Mouse (Mus musculus) heart, embryonic 16.5 days (tissue): ENCODE data around the gene Mterf2. TPM values are rescaled to one million over a fixed set of nuclear protein-coding genes. Genes with fewer than 3 reads are reported as not detected.

Experiments used
- ATAC-seq: fragments of 200-750 bp; cut with Nextera tagmentation; replicated peaks from 2 replicates; pipeline ENCODE4 v1.8.0; 2017; ENCODE audit warnings: moderate number of reproducible peaks; ENCODE audit not compliant: insufficient read depth, low FRiP score; ENCODE audit errors: extremely low read depth
- H3K27ac ChIP-seq: fragments of 300-500 bp; sonication (generic); 2 replicates; pipeline ENCODE4 v1.5.1; 2014; ENCODE audit warnings: mild to moderate bottlenecking, low read length, control low read depth, moderate library complexity
- H3K27me3 ChIP-seq: fragments of 300-500 bp; sonication (generic); 2 replicates; pipeline ENCODE4 v1.6.1; 2014; ENCODE audit warnings: low read length, mixed read lengths; ENCODE audit not compliant: control insufficient read depth, insufficient read depth
- H3K36me3 ChIP-seq: fragments of 300-500 bp; sonication (generic); 2 replicates; pipeline ENCODE4 v1.6.1; 2014; ENCODE audit not compliant: control insufficient read depth, insufficient read depth
- H3K4me1 ChIP-seq: fragments of 300-500 bp; sonication (generic); 2 replicates; pipeline ENCODE4 v1.6.1; 2014; ENCODE audit warnings: low read length, mixed read lengths; ENCODE audit not compliant: control insufficient read depth, insufficient read depth
- H3K4me2 ChIP-seq: fragments of 300-500 bp; sonication (generic); 2 replicates; pipeline ENCODE4 v1.6.1; 2014; ENCODE audit warnings: low read depth, mild to moderate bottlenecking, control low read depth, low read length
- H3K4me3 ChIP-seq: fragments of 300-500 bp; sonication (generic); 2 replicates; pipeline ENCODE4 v1.5.1; 2014; ENCODE audit warnings: mild to moderate bottlenecking, control low read depth, low read length
- H3K9ac ChIP-seq: fragments of 300-500 bp; sonication (generic); 2 replicates; pipeline ENCODE4 v1.6.1; 2014; ENCODE audit warnings: low read length, control low read depth
- H3K9me3 ChIP-seq: fragments of 300-500 bp; sonication (generic); replicated peaks from 2 replicates; pipeline ENCODE4 v1.6.1; 2016; ENCODE audit warnings: low read length; ENCODE audit not compliant: control insufficient read depth
- WGBS: fragments of 180-500 bp; shearing (Covaris S2); extraction: QIAGEN DNeasy Blood & Tissue Kit; methylation state at CpG from one replicate; pipeline ENCODE4 v1.1.7; 2014; 5-methylcytosine and 5-hydroxymethylcytosine counted together
- polyA plus RNA-seq: library from polyadenylated mRNA; unstranded; fragments of >200 nt; fragmentation: Nextera tagmentation; extraction: Ambion mirVana; gene quantifications from 2 replicates; pipeline ENCODE4 v1.2.1, GENCODE M21; 2015

Gene Mterf2
- polyA plus RNA-seq, 1 experiment from 2014 or later, result 15.0 TPM

GRCm38 (mm10) chr10:85149226-85149625 lies 21.4 kb upstream of the Mterf2 start:
- H3K36me3 ChIP-seq, result peaks cover 16% of the 10 kb centered on the region
- no peaks in the 10 kb centered on the region for H3K4me1 ChIP-seq
- no peak overlapping the region for H3K4me3 ChIP-seq
- no peaks in the 10 kb centered on the region for H3K27me3 ChIP-seq
- 85% methylated on average over 5 of the region's 5 CpGs for WGBS
- no peak for ATAC-seq
- no peak overlapping the region for H3K4me2 ChIP-seq
- no peak overlapping the region for H3K27ac ChIP-seq
- no peaks in the 10 kb centered on the region for H3K9me3 ChIP-seq
- no peak overlapping the region for H3K9ac ChIP-seq

- no peaks in the 10 kb centered on the region for H3K27me3 ChIP-seq
- ATAC-seq, result no peak
- no peak overlapping the region for H3K4me3 ChIP-seq
- H3K9me3 ChIP-seq, result no peaks in the 10 kb centered on the region
- H3K27ac ChIP-seq, result no peak overlapping the region
- no peak overlapping the region for H3K9ac ChIP-seq
- no peaks in the 10 kb centered on the region for H3K4me1 ChIP-seq
- H3K4me2 ChIP-seq, result no peak overlapping the region
- H3K36me3 ChIP-seq, result peaks cover 22% of the 10 kb centered on the region
- 87% methylated on average over 14 of the region's 14 CpGs for WGBS
Observed at GRCm38 (mm10) chr10:85146282-85146681, 18.5 kb upstream of the Mterf2 start.

- no peak overlapping the region for H3K9ac ChIP-seq
- WGBS, result 63% methylated on average over 9 of the region's 9 CpGs
- H3K36me3 ChIP-seq, result peaks cover 16% of the 10 kb centered on the region
- no peak for ATAC-seq
- no peaks in the 10 kb centered on the region for H3K27me3 ChIP-seq
- no peak overlapping the region for H3K4me3 ChIP-seq
- no peak overlapping the region for H3K27ac ChIP-seq
- no peaks in the 10 kb centered on the region for H3K4me1 ChIP-seq
- no peaks in the 10 kb centered on the region for H3K9me3 ChIP-seq
- H3K4me2 ChIP-seq, result no peak overlapping the region
Observed at GRCm38 (mm10) chr10:85141465-85141864, 13.6 kb upstream of the Mterf2 start.

DNA sequence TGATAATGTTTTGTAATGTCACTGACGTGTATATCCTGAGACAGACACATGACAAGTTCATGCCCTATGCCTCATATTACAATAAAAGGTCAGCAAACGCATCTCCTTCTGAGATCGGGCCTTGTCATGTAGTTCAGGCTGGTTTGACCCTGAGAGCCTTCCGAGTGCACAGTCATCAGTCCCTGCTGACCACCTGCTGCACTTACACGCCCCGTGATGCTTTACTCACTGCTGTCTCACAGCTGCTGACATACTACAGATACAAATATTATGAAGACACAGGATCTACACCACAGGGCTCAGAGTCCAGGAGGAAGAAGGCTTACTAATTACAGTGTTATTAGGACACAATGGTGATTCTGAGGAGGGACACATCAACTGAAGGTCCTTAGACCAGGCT lies 8.7 kb upstream of the Mterf2 start:
- 85% methylated on average over 6 of the region's 6 CpGs for WGBS
- H3K27me3 ChIP-seq, result no peaks in the 10 kb centered on the region
- no peaks in the 10 kb centered on the region for H3K4me1 ChIP-seq
- H3K9ac ChIP-seq, result no peak overlapping the region
- no peak overlapping the region for H3K4me2 ChIP-seq
- H3K36me3 ChIP-seq, result peaks cover 9% of the 10 kb centered on the region
- H3K27ac ChIP-seq, result no peak overlapping the region
- H3K9me3 ChIP-seq, result no peaks in the 10 kb centered on the region
- H3K4me3 ChIP-seq, result no peak overlapping the region
- ATAC-seq, result no peak

- H3K9ac ChIP-seq, result 0 out of 2 replicates have a peak overlapping the region, but pooled peaks have one; percentile 6
- peak overlapping the region; percentile 65 for H3K4me3 ChIP-seq
- peak overlapping the region; percentile 66 for H3K4me2 ChIP-seq
- H3K36me3 ChIP-seq, result peaks cover 8% of the 10 kb centered on the region; the same call in 1 of the 2 replicates
- 16% methylated on average over 7 of the region's 7 CpGs for WGBS
- peak; percentile 37; the same call in 1 of the 2 replicates for ATAC-seq
- no peaks in the 10 kb centered on the region for H3K9me3 ChIP-seq
- no peaks in the 10 kb centered on the region for H3K27me3 ChIP-seq
- 0 out of 2 replicates have a peak overlapping the region, but pooled peaks have one; percentile 21 for H3K27ac ChIP-seq
- H3K4me1 ChIP-seq, result peaks cover 9% of the 10 kb centered on the region
Observed at GRCm38 (mm10) chr10:85128453-85128852, 626 bp upstream of the Mterf2 start.

- Histone ChIP-seq H3K9ac (no peak overlapping the region), H3K4me2 (no peak overlapping the region), H3K27me3 (no peaks in the 10 kb centered on the region), H3K27ac (no peak overlapping the region), H3K9me3 (no peaks in the 10 kb centered on the region), H3K4me1 (peaks cover 9% of the 10 kb centered on the region), H3K36me3 (peaks cover 6% of the 10 kb centered on the region; the same call in 1 of the 2 replicates), H3K4me3 (no peak overlapping the region)
- no peak for ATAC-seq
- 77% methylated on average over 13 of the region's 13 CpGs for WGBS
Observed at GRCm38 (mm10) chr10:85125184-85125583, 2.6 kb downstream of the Mterf2 start.

- peaks cover 18% of the 10 kb centered on the region for H3K36me3 ChIP-seq
- WGBS, result 67% methylated on average over 4 of the region's 4 CpGs
- ATAC-seq, result no peak
- peaks cover 2% of the 10 kb centered on the region; the same call in 1 of the 2 replicates for H3K4me1 ChIP-seq
- H3K9ac ChIP-seq, result no peak overlapping the region
- no peak overlapping the region for H3K4me3 ChIP-seq
- no peaks in the 10 kb centered on the region for H3K27me3 ChIP-seq
- H3K9me3 ChIP-seq, result no peaks in the 10 kb centered on the region
- H3K4me2 ChIP-seq, result no peak overlapping the region
- no peak overlapping the region for H3K27ac ChIP-seq
Observed at GRCm38 (mm10) chr10:85114409-85114808, 13.4 kb downstream of the Mterf2 start.

GRCm38 (mm10) chr10:85103085-85103885 lies 24.5 kb downstream of the Mterf2 start:
- WGBS, result under 1% methylated on average over 34 of the region's 34 CpGs
- H3K4me1 ChIP-seq, result peaks cover 13% of the 10 kb centered on the region

More at GRCm38 (mm10) chr10:85103085-85103885, 24.5 kb downstream of the Mterf2 start:
- H3K36me3 ChIP-seq, result no peaks in the 10 kb centered on the region
- H3K9ac ChIP-seq, result peak overlapping the region; percentile 98
- ATAC-seq, result peak; percentile 14; the same call in 1 of the 2 replicates
- peak overlapping the region; percentile 81 for H3K4me2 ChIP-seq
- H3K27me3 ChIP-seq, result no peaks in the 10 kb centered on the region
- no peaks in the 10 kb centered on the region for H3K9me3 ChIP-seq
- H3K4me3 ChIP-seq, result peak overlapping the region; percentile 99
- H3K27ac ChIP-seq, result peak overlapping the region; percentile 94
